Mouse (Mus musculus) testis, adult 2 months (tissue): ENCODE data around the gene Zfyve19.

ENCODE experiments used
- CTCF ChIP-seq: fragments of 200-500 bp; IDR thresholded peaks from 2 replicates; pipeline ENCODE4 v1.5.1; 2012; ENCODE audit warnings: low read depth, mild to moderate bottlenecking, inconsistent platforms, low read length, moderate library complexity; ENCODE audit not compliant: control insufficient read depth, insufficient read depth, insufficient replicate concordance
- POLR2A ChIP-seq: fragments of 200-500 bp; IDR thresholded peaks from 2 replicates; pipeline ENCODE4 v1.6.1; 2012; ENCODE audit warnings: low read depth, mild to moderate bottlenecking, inconsistent platforms, low read length, moderate library complexity; ENCODE audit not compliant: control insufficient read depth

GRCm38 (mm10) chr2:119262978-119263377 lies 54.6 kb downstream of the Zfyve19 start:
- TF ChIP-seq POLR2A (no peak), CTCF (no peak)
